Mouse (Mus musculus): ENCODE results near the gene Serpine3. TPM values are rescaled to one million over a fixed set of nuclear protein-coding genes. Genes with fewer than 3 reads are reported as not detected.

The Serpine3 gene
- not detected for total RNA-seq (2023)

DNA sequence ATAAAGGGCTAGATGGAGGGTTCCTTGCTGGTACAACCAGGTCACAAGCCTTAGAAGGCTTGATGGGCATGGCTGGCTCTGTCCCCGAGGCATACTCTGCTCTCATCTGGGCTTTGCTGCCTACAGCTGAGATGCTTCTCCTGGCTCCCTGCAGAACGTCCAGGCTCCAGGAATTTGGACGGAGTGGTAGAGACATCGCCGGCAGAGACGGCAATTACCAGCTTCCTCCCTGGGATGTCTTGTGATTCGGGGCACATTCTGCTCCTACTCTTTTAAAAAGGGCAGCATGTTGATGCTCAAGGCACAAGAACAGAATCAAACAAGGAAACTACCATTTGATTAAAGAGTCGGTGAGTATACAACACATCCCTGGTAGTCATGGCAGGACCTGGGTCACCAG lies at the start of gene Serpine3:
TSS of gene Serpine3 (plus strand) at position 301 of the 400 bp plus-strand sequence.

Other genes with a start within 250 kb of the Serpine3 start
- gene Gucy1b2, start 207.4 kb upstream of the Serpine3 start, total RNA-seq (2023): not detected
- 0.83 TPM for gene Fam124a, start 107.9 kb upstream of the Serpine3 start, total RNA-seq (2023)
- gene Gm4131, start 96.7 kb upstream of the Serpine3 start, total RNA-seq (2023): not detected
- 86.7 TPM for gene Ints6, start 97.5 kb downstream of the Serpine3 start, total RNA-seq (2023)
- gene Wdfy2, start 174.0 kb downstream of the Serpine3 start, total RNA-seq (2023): 13.9 TPM